ENCODE assay signal across 8 mouse cellular contexts in the genomic region with DNA sequence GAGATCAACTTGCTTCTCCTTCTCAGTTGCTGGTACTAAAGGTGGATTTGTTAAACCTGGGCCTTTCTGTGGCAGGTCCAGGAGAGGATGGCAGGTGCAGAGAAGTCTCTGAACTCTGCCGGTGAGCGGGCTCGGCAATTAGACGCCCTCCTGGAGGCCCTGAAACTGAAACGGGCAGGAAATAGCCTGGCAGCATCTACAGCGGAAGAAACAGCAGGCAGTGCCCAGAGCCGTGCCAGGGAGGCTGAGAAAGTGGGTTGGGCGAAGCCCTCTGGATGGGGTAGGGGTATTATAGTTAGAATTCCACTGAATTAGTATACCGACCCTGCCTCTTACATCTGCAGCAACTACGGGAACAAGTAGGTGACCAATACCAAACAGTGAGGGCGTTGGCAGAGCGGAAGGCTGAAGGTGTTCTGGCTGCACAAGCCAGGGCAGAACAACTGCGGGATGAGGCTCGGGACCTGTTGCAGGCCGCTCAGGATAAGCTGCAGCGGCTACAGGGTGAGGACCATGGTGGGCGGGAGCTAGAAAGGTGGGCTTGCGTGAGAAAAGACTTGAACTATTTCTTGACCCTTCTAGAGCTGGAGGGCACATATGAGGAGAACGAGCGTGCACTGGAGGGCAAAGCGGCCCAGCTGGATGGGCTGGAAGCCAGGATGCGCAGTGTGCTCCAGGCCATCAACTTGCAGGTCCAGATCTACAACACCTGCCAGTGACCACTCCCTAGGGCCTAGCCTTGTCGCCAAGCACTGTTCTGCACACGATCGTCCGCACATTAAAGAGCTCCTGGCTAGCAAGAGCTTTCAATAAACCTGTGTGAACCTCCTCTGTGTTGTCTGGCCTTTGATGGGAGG. TPM values are rescaled to one million over a fixed set of nuclear protein-coding genes. Genes with fewer than 3 reads are reported as not detected.
A peak's percentile ranks its signal among the peaks of the same experiment; 100 is the strongest.
DNase-seq lines count a peak whose midpoint lies in the region; ATAC-seq and TF ChIP-seq lines count a peak whose summit lies in the region.

No protein-coding gene starts in this region.

- peaks cover 32% of the 10 kb centered on the region for H3K79me2 ChIP-seq in macrophage (ENCODE audit: inconsistent target)

- peak overlapping the region; percentile 92 for H3K9ac ChIP-seq in heart, embryonic 16.5 days (ENCODE audit: low read length)
- H3K9ac ChIP-seq in forebrain, postnatal 0 days, result peak overlapping the region; percentile 92

- peaks cover 66% of the 10 kb centered on the region for H3K36me3 ChIP-seq in heart, embryonic 16.5 days (ENCODE audit: control insufficient read depth, insufficient read depth)
- H3K36me3 ChIP-seq in G1E (replicated peaks) (peaks cover 32% of the 10 kb centered on the region), macrophage (ENCODE audit: inconsistent target) (peaks cover 20% of the 10 kb centered on the region)
- peaks cover 27% of the 10 kb centered on the region for H3K36me3 ChIP-seq in forebrain, postnatal 0 days (ENCODE audit: insufficient read depth)

- 66% methylated on average over 26 of the region's 26 CpGs for WGBS in heart, embryonic 16.5 days
- WGBS in forebrain, postnatal 0 days, result 60% methylated on average over 26 of the region's 26 CpGs
- 50% methylated on average over 25 of the region's 26 CpGs for WGBS in macrophage (ENCODE audit: missing documents)

- no peaks in the 10 kb centered on the region for H3K9me3 ChIP-seq in heart, embryonic 16.5 days (replicated peaks; ENCODE audit: control insufficient read depth, low read length)
- H3K9me3 ChIP-seq in G1E (replicated peaks), result no peaks in the 10 kb centered on the region
- H3K9me3 ChIP-seq in forebrain, postnatal 0 days (ENCODE audit: low read length), result no peaks in the 10 kb centered on the region

- no peak for DNase-seq in heart, adult 8-10 months (ENCODE audit: low spot score)
- DNase-seq in G1E (ENCODE audit: low spot score), result no peak
- DNase-seq in forebrain, postnatal 0 days, result no peak
- peak; percentile 31 for DNase-seq in thymus, postnatal 4 days
- no peak for DNase-seq in frontal cortex, postnatal 10 days (ENCODE audit: low spot score in 2 of 2)
- no peak for DNase-seq in left cerebral cortex, adult 8-10 months (ENCODE audit: low spot score in 2 of 2)

- peak overlapping the region; percentile 80 for H3K4me3 ChIP-seq in heart, embryonic 16.5 days (ENCODE audit: low read length)
- H3K4me3 ChIP-seq in G1E (ENCODE audit: low read depth, low read length), result peak overlapping the region; percentile 91
- H3K4me3 ChIP-seq in forebrain, postnatal 0 days (ENCODE audit: low read depth, low read length), result peak overlapping the region; percentile 98
- H3K4me3 ChIP-seq in macrophage (ENCODE audit: inconsistent target), result peak overlapping the region; percentile 40

- H3K27ac ChIP-seq in heart, embryonic 16.5 days (ENCODE audit: low read length), result peak overlapping the region; percentile 97
- peak overlapping the region; percentile 93 for H3K27ac ChIP-seq in forebrain, postnatal 0 days (ENCODE audit: low read depth, low read length)
- H3K27ac ChIP-seq in macrophage, result peak overlapping the region; percentile 48

- no peak for TF ChIP-seq CTCF in G1E (IDR thresholded peaks at IDR 0.05; ENCODE audit: low read depth, low read length)
- no peak for TF ChIP-seq CTCF in forebrain, postnatal 0 days (IDR thresholded peaks at IDR 0.05; ENCODE audit: low read depth)

- peak overlapping the region; percentile 95 for H3K4me2 ChIP-seq in heart, embryonic 16.5 days (ENCODE audit: low read depth, low read length)
- peak overlapping the region; percentile 79 for H3K4me2 ChIP-seq in forebrain, postnatal 0 days (ENCODE audit: low read depth)

- H3K27me3 ChIP-seq in heart, embryonic 16.5 days (ENCODE audit: control insufficient read depth, insufficient read depth, low read length), result no peaks in the 10 kb centered on the region
- H3K27me3 ChIP-seq in G1E (ENCODE audit: insufficient read depth, low read length), result peaks cover 32% of the 10 kb centered on the region
- no peaks in the 10 kb centered on the region for H3K27me3 ChIP-seq in forebrain, postnatal 0 days (ENCODE audit: insufficient read depth, low read length)

- H3K4me1 ChIP-seq in heart, embryonic 16.5 days (ENCODE audit: control insufficient read depth, insufficient read depth, low read length), result peaks cover 17% of the 10 kb centered on the region
- H3K4me1 ChIP-seq in G1E (ENCODE audit: insufficient read depth, low read depth, low read length), result peaks cover 46% of the 10 kb centered on the region
- H3K4me1 ChIP-seq in forebrain, postnatal 0 days (ENCODE audit: insufficient read depth), result 0 out of 2 replicates have a peak, but pooled peaks cover 5% of the 10 kb centered on the region

- no peak; the same call in 1 of the 2 replicates for ATAC-seq in heart, embryonic 16.5 days (replicated peaks; ENCODE audit: extremely low read depth, insufficient read depth, low FRiP score)
- ATAC-seq in G1E (ENCODE audit: extremely low read depth, insufficient number of reproducible peaks, low FRiP score, poor library complexity, severe bottlenecking), result no peak
- ATAC-seq in forebrain, postnatal 0 days, result 0 out of 2 replicates have a peak, but pooled peaks have one; percentile 0

RNA-seq across cellular contexts. Expression of a gene that starts 0.5 kb away (rescaled TPM):
- polyA plus RNA-seq in heart, embryonic 16.5 days (2015; fragmentation: Nextera tagmentation; extraction: Ambion mirVana), result 60.1 and 63.5 TPM in 2 replicates
- total RNA-seq in heart, adult 8-10 months (2022), result 100 to 1,000 TPM in 3 of 4 experiments, 10 to 100 TPM in 1; 92.9 to 109 (median 102) TPM
- 70.6 and 197 TPM in 2 replicates for total RNA-seq in G1E (2014; fragmentation: Nextera tagmentation)
- 41.3 and 44.7 TPM in 2 replicates for total RNA-seq in G1E (2017)
- polyA plus RNA-seq in G1E (2012), result 87.7 and 102 TPM in 2 replicates
- total RNA-seq in forebrain, postnatal 0 days (2014; rRNA removed), result 90.3 and 97.0 TPM in 2 replicates
- 32.2 and 41.5 TPM in 2 replicates for polyA plus RNA-seq in forebrain, postnatal 0 days (2015; fragmentation: Nextera tagmentation; extraction: Ambion mirVana)
- 100 to 1,000 TPM; 166 to 495 (median 318) TPM for total RNA-seq in macrophage (2018; cell fraction: chromatin; rRNA removed)
- 10 to 100 TPM; 43.6 to 81.6 (median 58.9) TPM for total RNA-seq in macrophage (2018; cell fraction: cytosol; rRNA removed)
- 100 to 1,000 TPM; 113 to 227 (median 153) TPM for total RNA-seq in macrophage (2018; cell fraction: nucleus; rRNA removed)
- 33.8 to 68.8 TPM (median 46.3 TPM) in 3 replicates for polyA plus RNA-seq in macrophage (2018)
- 100 to 1,000 TPM; 116 to 140 (median 127) TPM for total RNA-seq in left cerebral cortex, adult 8-10 months (2022)

RNA-seq across cellular contexts. Expression of a gene that starts 10.4 kb away (rescaled TPM):
- 67.1 and 77.7 TPM in 2 replicates for polyA plus RNA-seq in heart, embryonic 16.5 days (2015; fragmentation: Nextera tagmentation; extraction: Ambion mirVana)
- 100 to 1,000 TPM; 342 to 366 (median 351) TPM for total RNA-seq in heart, adult 8-10 months (2022)
- total RNA-seq in G1E (2014; fragmentation: Nextera tagmentation) (0.15 TPM in 1 of 2 replicates, not detected in the other), G1E (2017) (0.11 and 0.17 TPM in 2 replicates)
- polyA plus RNA-seq in G1E (2012) (0.07 TPM in 2 replicates), macrophage (2018) (0.26 to 0.92 TPM (median 0.40 TPM) in 3 replicates)
- 22.5 and 36.3 TPM in 2 replicates for total RNA-seq in forebrain, postnatal 0 days (2014; rRNA removed)
- polyA plus RNA-seq in forebrain, postnatal 0 days (2015; fragmentation: Nextera tagmentation; extraction: Ambion mirVana), result 9.1 and 12.5 TPM in 2 replicates
- total RNA-seq in macrophage (2018; cell fraction: chromatin; rRNA removed), result 10 to 100 TPM in 1 of 26 experiments, 1 to 10 TPM in 8, under 1 TPM in 7, not detected in 10; 0.13 to 44.7 (median 1.1) TPM
- total RNA-seq in macrophage (2018; cell fraction: cytosol; rRNA removed), result 1 to 10 TPM in 3 of 26 experiments, under 1 TPM in 19, not detected in 4; 0.03 to 1.5 (median 0.41) TPM
- total RNA-seq in macrophage (2018; cell fraction: nucleus; rRNA removed), result 1 to 10 TPM in 5 of 26 experiments, under 1 TPM in 13, not detected in 8; 0.10 to 6.3 (median 0.86) TPM
- 10 to 100 TPM; 28.0 to 35.7 (median 30.8) TPM for total RNA-seq in left cerebral cortex, adult 8-10 months (2022)

RNA-seq across cellular contexts. Expression of a gene that starts 17.6 kb away (rescaled TPM):
- 70.4 and 83.2 TPM in 2 replicates for polyA plus RNA-seq in heart, embryonic 16.5 days (2015; fragmentation: Nextera tagmentation; extraction: Ambion mirVana)
- total RNA-seq in heart, adult 8-10 months (2022), result 10 to 100 TPM; 76.7 to 84.2 (median 80.1) TPM
- 320 and 349 TPM in 2 replicates for total RNA-seq in G1E (2014; fragmentation: Nextera tagmentation)
- 196 and 201 TPM in 2 replicates for total RNA-seq in G1E (2017)
- polyA plus RNA-seq in G1E (2012), result 138 and 248 TPM in 2 replicates
- 121 and 155 TPM in 2 replicates for total RNA-seq in forebrain, postnatal 0 days (2014; rRNA removed)
- polyA plus RNA-seq in forebrain, postnatal 0 days (2015; fragmentation: Nextera tagmentation; extraction: Ambion mirVana), result 55.1 and 59.5 TPM in 2 replicates
- total RNA-seq in macrophage (2018; cell fraction: chromatin; rRNA removed), result 100 to 1,000 TPM in 21 of 26 experiments, 10 to 100 TPM in 5; 69.2 to 275 (median 158) TPM
- total RNA-seq in macrophage (2018; cell fraction: cytosol; rRNA removed), result 100 to 1,000 TPM in 1 of 26 experiments, 10 to 100 TPM in 25; 61.0 to 105 (median 72.8) TPM
- 100 to 1,000 TPM in 3 of 26 experiments, 10 to 100 TPM in 23; 48.2 to 112 (median 73.8) TPM for total RNA-seq in macrophage (2018; cell fraction: nucleus; rRNA removed)
- 77.0 to 179 TPM (median 87.2 TPM) in 3 replicates for polyA plus RNA-seq in macrophage (2018)
- 10 to 100 TPM; 78.3 to 95.4 (median 86.8) TPM for total RNA-seq in left cerebral cortex, adult 8-10 months (2022)

RNA-seq across cellular contexts. Expression of a gene that starts 26.7 kb away (rescaled TPM):
- polyA plus RNA-seq in heart, embryonic 16.5 days (2015; fragmentation: Nextera tagmentation; extraction: Ambion mirVana), result 82.2 and 82.5 TPM in 2 replicates
- 10 to 100 TPM; 55.6 to 70.2 (median 61.7) TPM for total RNA-seq in heart, adult 8-10 months (2022)
- 179 and 214 TPM in 2 replicates for total RNA-seq in G1E (2014; fragmentation: Nextera tagmentation)
- 150 and 161 TPM in 2 replicates for total RNA-seq in G1E (2017)
- polyA plus RNA-seq in G1E (2012), result 99.7 and 143 TPM in 2 replicates
- 206 and 265 TPM in 2 replicates for total RNA-seq in forebrain, postnatal 0 days (2014; rRNA removed)
- polyA plus RNA-seq in forebrain, postnatal 0 days (2015; fragmentation: Nextera tagmentation; extraction: Ambion mirVana), result 109 and 123 TPM in 2 replicates
- total RNA-seq in macrophage (2018; cell fraction: chromatin; rRNA removed), result 100 to 1,000 TPM; 179 to 272 (median 223) TPM
- 100 to 1,000 TPM in 11 of 26 experiments, 10 to 100 TPM in 15; 80.0 to 117 (median 98.1) TPM for total RNA-seq in macrophage (2018; cell fraction: cytosol; rRNA removed)
- 100 to 1,000 TPM; 147 to 222 (median 180) TPM for total RNA-seq in macrophage (2018; cell fraction: nucleus; rRNA removed)
- polyA plus RNA-seq in macrophage (2018), result 73.2 to 92.9 TPM (median 77.3 TPM) in 3 replicates
- 100 to 1,000 TPM; 140 to 158 (median 155) TPM for total RNA-seq in left cerebral cortex, adult 8-10 months (2022)

RNA-seq across cellular contexts. Expression of a gene that starts 28.5 kb away (rescaled TPM):
- polyA plus RNA-seq in heart, embryonic 16.5 days (2015; fragmentation: Nextera tagmentation; extraction: Ambion mirVana), result 103 and 110 TPM in 2 replicates
- total RNA-seq in heart, adult 8-10 months (2022), result 1 to 10 TPM; 3.9 to 6.7 (median 5.8) TPM
- total RNA-seq in G1E (2014; fragmentation: Nextera tagmentation) (14.7 and 21.2 TPM in 2 replicates), G1E (2017) (52.8 and 63.1 TPM in 2 replicates)
- polyA plus RNA-seq in G1E (2012) (112 and 116 TPM in 2 replicates), macrophage (2018) (1.5 to 1.9 TPM (median 1.6 TPM) in 3 replicates)
- 68.7 and 95.6 TPM in 2 replicates for total RNA-seq in forebrain, postnatal 0 days (2014; rRNA removed)
- polyA plus RNA-seq in forebrain, postnatal 0 days (2015; fragmentation: Nextera tagmentation; extraction: Ambion mirVana), result 45.5 and 56.5 TPM in 2 replicates
- total RNA-seq in macrophage (2018; cell fraction: chromatin; rRNA removed), result 10 to 100 TPM; 17.2 to 49.6 (median 34.8) TPM
- 1 to 10 TPM in 9 of 26 experiments, under 1 TPM in 17; 0.10 to 3.1 (median 0.67) TPM for total RNA-seq in macrophage (2018; cell fraction: cytosol; rRNA removed)
- 10 to 100 TPM in 24 of 26 experiments, 1 to 10 TPM in 2; 7.4 to 27.6 (median 18.3) TPM for total RNA-seq in macrophage (2018; cell fraction: nucleus; rRNA removed)
- total RNA-seq in left cerebral cortex, adult 8-10 months (2022), result 10 to 100 TPM; 28.8 to 38.0 (median 34.0) TPM

Comparison
In these comparisons a context has a peak if more than half of its experiments do, and no peak if none do; other contexts are left out.
1. H3K4me3 ChIP-seq: peak in every context shown above with its lines; median percentile 98 in forebrain, postnatal 0 days; 91 in G1E; 80 in heart, embryonic 16.5 days; 40 in macrophage.
2. RNA of a gene that starts 10.4 kb away (total RNA-seq): 342 to 366 TPM in heart, adult 8-10 months, 22.5 to 36.3 TPM in forebrain, postnatal 0 days and 28.0 to 35.7 TPM in left cerebral cortex, adult 8-10 months; 0.11 to 0.17 TPM in G1E; every median in the first group is over 10 times any median in the second.
3. Peak in every context shown above with its lines, with median percentiles within 50 percentile points of each other: H3K27ac ChIP-seq.